Mouse (Mus musculus) limb, embryonic 11.5 days (tissue): ENCODE measurements at regions not wholly inside any gene's neighbourhood (a gene's known extent, or its start where the extent isn't known, plus 50 kb on each side); places are given as distances from the start of the nearest gene placed in this dataset.

Experiments used
- ATAC-seq: fragments of 200-750 bp; cut with Nextera tagmentation; 2 replicates; pipeline ENCODE4 v1.8.0; 2017; ENCODE audit warnings: low read depth; ENCODE audit not compliant: insufficient number of reproducible peaks, low FRiP score, low TSS enrichment
- DNase-seq: peaks from one replicate; pipeline ENCODE4 v3.0.0-alpha.2; 2015; ENCODE audit warnings: low spot score
- H3K27ac ChIP-seq: fragments of 300-500 bp; sonication (generic); replicated peaks from 2 replicates; pipeline ENCODE4 v1.5.1; 2014; ENCODE audit warnings: low read depth, mild to moderate bottlenecking, low read length
- H3K27me3 ChIP-seq: fragments of 300-500 bp; sonication (generic); 2 replicates; pipeline ENCODE4 v1.6.1; 2014; ENCODE audit warnings: mild to moderate bottlenecking, low read length, mixed read lengths; ENCODE audit not compliant: control insufficient read depth, insufficient read depth
- H3K36me3 ChIP-seq: fragments of 300-500 bp; sonication (generic); 2 replicates; pipeline ENCODE4 v1.6.1; 2014; ENCODE audit warnings: mild to moderate bottlenecking, low read length, moderate library complexity, mixed read lengths; ENCODE audit not compliant: control insufficient read depth, insufficient read depth
- H3K4me1 ChIP-seq: fragments of 300-500 bp; sonication (generic); 2 replicates; pipeline ENCODE4 v1.6.1; 2014; ENCODE audit warnings: low read length, mixed read lengths; ENCODE audit not compliant: control insufficient read depth, insufficient read depth
- H3K4me2 ChIP-seq: fragments of 300-500 bp; sonication (generic); 2 replicates; pipeline ENCODE4 v1.6.1; 2014; ENCODE audit warnings: low read depth, mild to moderate bottlenecking, moderate library complexity; ENCODE audit not compliant: severe bottlenecking
- H3K4me3 ChIP-seq: fragments of 300-500 bp; sonication (generic); 2 replicates; pipeline ENCODE4 v1.5.1; 2014; ENCODE audit warnings: low read depth, low read length
- H3K9ac ChIP-seq: fragments of 300-500 bp; sonication (generic); 2 replicates; pipeline ENCODE4 v1.6.1; 2014; ENCODE audit warnings: mild to moderate bottlenecking, low read length
- H3K9me3 ChIP-seq: fragments of 300-500 bp; sonication (generic); 2 replicates; pipeline ENCODE4 v1.6.1; 2016; ENCODE audit warnings: low read length; ENCODE audit not compliant: control insufficient read depth
- WGBS: fragments of 180-500 bp; shearing (Covaris S2); extraction: QIAGEN DNeasy Blood & Tissue Kit; methylation state at CpG from one replicate; pipeline ENCODE4 v1.1.7; 2014; 5-methylcytosine and 5-hydroxymethylcytosine counted together

GRCm38 (mm10) chr13:42358588-42358987 lies 57.3 kb downstream of the Edn1 start:
- ATAC-seq (no peak), DNase-seq (no peak)
- Histone ChIP-seq H3K9me3 (no peaks in the 10 kb centered on the region), H3K27ac (no peak overlapping the region), H3K4me3 (no peak overlapping the region), H3K4me1 (no peaks in the 10 kb centered on the region), H3K9ac (no peak overlapping the region), H3K27me3 (no peaks in the 10 kb centered on the region), H3K36me3 (no peaks in the 10 kb centered on the region), H3K4me2 (no peak overlapping the region)
- WGBS, result 89% methylated on average over 9 of the region's 9 CpGs

DNA sequence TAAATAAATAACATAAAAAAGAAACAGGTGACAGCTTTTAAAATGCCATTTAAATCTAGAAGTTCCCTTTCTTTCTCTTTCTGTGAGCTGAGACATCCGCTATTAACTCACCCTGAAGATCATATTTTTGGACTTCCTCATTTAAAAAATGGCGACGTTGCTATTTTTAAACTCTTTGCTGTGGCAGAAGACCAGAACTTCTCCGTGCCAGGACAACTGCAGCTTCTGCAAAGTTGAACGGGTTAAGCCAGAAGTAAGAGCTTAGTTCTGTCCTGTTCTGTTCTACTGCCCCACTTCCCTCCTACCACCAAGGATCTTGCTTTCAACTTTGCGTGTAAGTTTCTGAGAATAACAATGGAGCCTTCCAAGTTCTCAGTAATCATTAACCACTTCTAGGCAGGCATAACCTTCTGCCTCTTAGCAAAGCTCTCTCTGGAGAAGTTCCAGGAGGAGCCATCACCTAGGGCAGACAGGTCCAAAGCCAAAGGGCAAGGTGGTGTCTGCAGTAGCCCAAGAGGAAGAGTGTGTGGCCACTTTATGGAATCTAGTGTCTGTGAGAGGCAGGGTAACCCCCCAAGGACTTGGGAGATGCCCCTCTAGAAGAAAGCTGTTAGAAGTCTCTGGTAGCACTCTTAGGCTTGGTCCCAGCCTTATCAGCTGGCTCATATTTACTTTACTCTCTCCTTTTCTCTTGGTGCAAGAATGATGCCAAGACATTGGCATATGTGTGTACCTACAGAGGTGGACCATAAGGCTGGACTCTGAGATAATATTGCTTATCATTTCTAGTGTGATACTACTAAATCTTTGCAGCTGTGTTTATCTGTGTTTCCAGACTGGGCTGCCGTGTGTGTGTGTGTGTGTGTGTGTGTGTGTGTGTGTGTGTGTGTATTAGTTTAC lies 66.6 kb downstream of the Edn1 start:
- ATAC-seq, result no peak
- no peaks in the 10 kb centered on the region for H3K27me3 ChIP-seq

DNA sequence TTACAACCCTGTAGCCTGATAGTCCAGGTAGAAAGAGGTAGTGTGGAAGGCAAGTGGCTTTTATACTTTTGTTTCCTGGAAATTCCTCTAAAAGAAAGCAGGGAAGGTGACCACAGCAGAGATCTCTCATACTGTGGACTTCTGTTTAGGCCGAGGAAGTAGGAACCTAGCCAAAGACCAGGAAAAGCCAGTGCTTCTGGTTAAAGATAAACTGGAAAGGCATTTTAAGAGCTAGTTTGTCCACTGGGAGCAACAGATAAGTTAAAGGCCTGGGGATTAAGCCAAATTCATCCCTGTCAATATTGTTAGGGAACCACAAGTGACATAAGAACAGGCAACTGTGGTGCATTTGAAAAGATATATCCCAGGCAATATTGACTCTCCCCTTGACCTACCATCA lies 68.5 kb downstream of the Edn1 start:
- Histone ChIP-seq H3K27ac (no peak overlapping the region), H3K4me1 (no peaks in the 10 kb centered on the region), H3K9ac (no peak overlapping the region), H3K4me3 (no peak overlapping the region), H3K4me2 (no peak overlapping the region), H3K9me3 (no peaks in the 10 kb centered on the region), H3K36me3 (no peaks in the 10 kb centered on the region), H3K27me3 (no peaks in the 10 kb centered on the region)
- 93% methylated on average over 1 of the region's 1 CpGs for WGBS
- ATAC-seq, result no peak
- DNase-seq, result no peak

More for the DNA sequence above, 66.6 kb downstream of the Edn1 start:
- H3K9ac ChIP-seq, result no peak overlapping the region
- 92% methylated on average over 7 of the region's 7 CpGs for WGBS
- H3K9me3 ChIP-seq, result no peaks in the 10 kb centered on the region
- no peaks in the 10 kb centered on the region for H3K36me3 ChIP-seq
- no peaks in the 10 kb centered on the region for H3K4me1 ChIP-seq
- H3K27ac ChIP-seq, result no peak overlapping the region
- DNase-seq, result no peak
- H3K4me3 ChIP-seq, result no peak overlapping the region
- no peak overlapping the region for H3K4me2 ChIP-seq

DNA sequence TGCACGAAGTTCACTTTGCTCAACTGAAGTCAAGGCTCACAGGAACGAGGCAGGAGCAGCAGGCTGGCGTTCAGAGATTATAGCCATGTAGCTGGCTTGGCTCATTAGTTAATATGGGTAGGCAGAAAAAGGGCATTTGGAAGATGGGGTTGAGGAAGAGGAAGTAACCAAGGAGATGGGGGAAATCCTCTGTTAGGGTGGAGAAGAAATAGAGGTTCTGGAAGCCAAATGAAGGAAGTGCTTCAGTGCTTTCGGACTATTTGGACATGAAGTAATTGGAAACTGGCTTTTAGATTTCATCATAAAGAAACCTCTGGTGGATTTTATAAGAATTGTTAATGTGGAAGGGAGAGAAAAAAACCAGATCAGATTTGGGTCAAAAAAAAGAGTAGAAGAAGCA lies 70.9 kb downstream of the Edn1 start:
- no peaks in the 10 kb centered on the region for H3K9me3 ChIP-seq
- H3K4me3 ChIP-seq, result no peak overlapping the region
- ATAC-seq (no peak), DNase-seq (no peak)
- H3K27me3 ChIP-seq, result no peaks in the 10 kb centered on the region
- 86% methylated on average over 4 of the region's 4 CpGs for WGBS
- no peak overlapping the region for H3K9ac ChIP-seq
- H3K4me1 ChIP-seq, result no peaks in the 10 kb centered on the region
- H3K4me2 ChIP-seq, result no peak overlapping the region
- no peak overlapping the region for H3K27ac ChIP-seq
- H3K36me3 ChIP-seq, result no peaks in the 10 kb centered on the region

- 85% methylated on average over 8 of the region's 8 CpGs for WGBS
- DNase-seq, result no peak
- Histone ChIP-seq H3K27ac (no peak overlapping the region), H3K9me3 (no peaks in the 10 kb centered on the region), H3K36me3 (no peaks in the 10 kb centered on the region), H3K4me1 (no peaks in the 10 kb centered on the region), H3K27me3 (no peaks in the 10 kb centered on the region), H3K4me2 (no peak overlapping the region), H3K4me3 (no peak overlapping the region), H3K9ac (no peak overlapping the region)
- ATAC-seq, result no peak
Observed at GRCm38 (mm10) chr13:42374181-42374596, 72.9 kb downstream of the Edn1 start.

DNA sequence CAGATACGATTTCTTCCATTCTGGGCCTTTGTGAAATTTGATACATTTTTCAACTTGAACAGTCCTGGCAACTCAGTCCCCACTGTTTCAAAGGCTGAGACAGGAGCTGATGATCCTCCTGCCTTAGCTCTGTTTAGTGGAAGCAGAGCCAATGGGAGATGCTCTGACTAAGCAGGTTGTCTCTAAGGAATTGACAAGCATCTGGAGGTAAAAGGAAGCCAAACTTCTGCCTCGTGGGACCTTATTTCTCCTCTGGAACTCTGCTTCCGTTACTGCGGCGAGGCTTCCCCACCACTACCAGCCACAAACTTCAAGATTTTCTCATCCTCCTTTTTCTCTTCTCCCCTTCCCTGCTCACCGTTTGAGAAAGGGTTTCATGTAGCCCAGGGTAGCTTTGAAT lies 78.4 kb downstream of the Edn1 start:
- H3K27me3 ChIP-seq, result no peaks in the 10 kb centered on the region
- H3K27ac ChIP-seq, result no peak overlapping the region
- ATAC-seq, result no peak
- H3K9ac ChIP-seq, result no peak overlapping the region
- DNase-seq, result no peak
- H3K4me1 ChIP-seq, result no peaks in the 10 kb centered on the region
- H3K36me3 ChIP-seq, result no peaks in the 10 kb centered on the region
- 69% methylated on average over 6 of the region's 6 CpGs for WGBS
- no peak overlapping the region for H3K4me2 ChIP-seq
- H3K4me3 ChIP-seq, result no peak overlapping the region
- no peaks in the 10 kb centered on the region for H3K9me3 ChIP-seq

DNA sequence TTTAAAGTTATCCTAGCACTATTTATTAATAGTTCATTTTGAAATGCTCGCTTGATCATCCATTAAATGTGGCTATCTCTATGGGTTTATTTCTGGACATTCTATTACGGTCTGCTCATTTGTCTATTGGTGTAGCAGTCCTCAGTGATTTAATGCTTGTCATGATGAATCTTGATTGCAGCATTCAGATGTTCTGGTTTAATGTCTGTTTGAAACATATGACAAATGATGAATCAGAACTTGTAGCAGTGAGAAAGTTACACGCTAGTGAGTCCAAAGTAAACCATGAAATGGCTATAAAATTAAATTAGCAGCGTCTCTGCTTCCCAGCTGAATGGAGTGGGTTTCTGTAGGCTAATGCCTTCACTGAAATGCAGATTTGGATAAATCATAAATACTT lies 81.8 kb downstream of the Edn1 start:
- Histone ChIP-seq H3K36me3 (no peaks in the 10 kb centered on the region), H3K9me3 (no peaks in the 10 kb centered on the region), H3K4me2 (no peak overlapping the region), H3K4me3 (no peak overlapping the region), H3K27me3 (no peaks in the 10 kb centered on the region), H3K9ac (no peak overlapping the region), H3K27ac (no peak overlapping the region), H3K4me1 (no peaks in the 10 kb centered on the region)
- 89% methylated on average over 4 of the region's 4 CpGs for WGBS
- DNase-seq (no peak), ATAC-seq (no peak)

DNA sequence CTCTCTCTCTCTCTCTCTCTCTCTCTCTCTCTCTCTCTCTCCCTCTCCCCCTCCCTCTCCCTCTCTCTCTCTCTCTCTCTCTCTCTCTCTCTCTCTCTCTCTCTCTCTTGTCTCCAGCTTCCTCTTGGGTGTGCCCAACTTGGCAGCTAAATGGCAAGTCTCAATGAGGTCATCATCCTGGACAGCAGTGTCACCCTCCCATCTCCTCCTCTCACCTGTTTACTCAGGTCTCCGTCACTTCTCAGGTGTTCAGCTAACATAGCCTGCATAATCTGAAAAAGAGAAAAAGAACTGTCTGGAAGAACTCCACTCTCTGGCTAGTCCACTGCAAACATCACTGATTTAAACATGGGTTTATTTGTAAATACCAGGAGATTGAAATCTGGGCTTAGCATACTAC lies 89.1 kb downstream of the Edn1 start:
- Histone ChIP-seq H3K4me1 (no peaks in the 10 kb centered on the region), H3K27me3 (no peaks in the 10 kb centered on the region), H3K9ac (no peak overlapping the region), H3K9me3 (no peaks in the 10 kb centered on the region), H3K27ac (no peak overlapping the region), H3K4me3 (no peak overlapping the region), H3K36me3 (no peaks in the 10 kb centered on the region), H3K4me2 (no peak overlapping the region)
- ATAC-seq (no peak), DNase-seq (no peak)
- 100% methylated on average over 1 of the region's 1 CpGs for WGBS
